Mouse (Mus musculus) neural tube, embryonic 12.5 days (tissue): ENCODE results near the gene Actr8. TPM values are rescaled to one million over a fixed set of nuclear protein-coding genes. Genes with fewer than 3 reads are reported as not detected.

ENCODE experiments used
- ATAC-seq: fragments of 200-750 bp; cut with Nextera tagmentation; 2 replicates; pipeline ENCODE4 v1.8.0; 2017; ENCODE audit warnings: low read depth, mild to moderate bottlenecking, moderate TSS enrichment, moderate library complexity; ENCODE audit not compliant: low FRiP score
- H3K27ac ChIP-seq: fragments of 300-500 bp; sonication (generic); 2 replicates; pipeline ENCODE4 v1.5.1; 2016
- H3K27me3 ChIP-seq: fragments of 300-500 bp; sonication (generic); replicated peaks from 2 replicates; pipeline ENCODE4 v1.6.1; 2016; ENCODE audit warnings: mild to moderate bottlenecking
- H3K36me3 ChIP-seq: fragments of 300-500 bp; sonication (generic); 2 replicates; pipeline ENCODE4 v1.6.1; 2016; ENCODE audit warnings: mild to moderate bottlenecking
- H3K4me1 ChIP-seq: fragments of 300-500 bp; sonication (generic); 2 replicates; pipeline ENCODE4 v1.6.1; 2016
- H3K4me2 ChIP-seq: fragments of 300-500 bp; sonication (generic); replicated peaks from 2 replicates; pipeline ENCODE4 v1.6.1; 2016; ENCODE audit warnings: mild to moderate bottlenecking
- H3K4me3 ChIP-seq: fragments of 300-500 bp; sonication (generic); 2 replicates; pipeline ENCODE4 v1.5.1; 2016
- H3K9ac ChIP-seq: fragments of 300-500 bp; sonication (generic); 2 replicates; pipeline ENCODE4 v1.6.1; 2016; ENCODE audit warnings: mild to moderate bottlenecking
- H3K9me3 ChIP-seq: fragments of 300-500 bp; sonication (generic); 2 replicates; pipeline ENCODE4 v1.6.1; 2016; ENCODE audit warnings: mild to moderate bottlenecking
- WGBS: fragments of 180-500 bp; shearing (Covaris S2); methylation state at CpG from one replicate; pipeline ENCODE4 v1.1.7; 2016; 5-methylcytosine and 5-hydroxymethylcytosine counted together
- polyA plus RNA-seq: library from polyadenylated mRNA; unstranded; fragments of >200 nt; fragmentation: Nextera tagmentation; extraction: Ambion mirVana; gene quantifications from 2 replicates; pipeline ENCODE4 v1.2.1, GENCODE M21; 2016

Gene Actr8
- polyA plus RNA-seq, 1 experiment from 2014 or later: 94.9 TPM

DNA sequence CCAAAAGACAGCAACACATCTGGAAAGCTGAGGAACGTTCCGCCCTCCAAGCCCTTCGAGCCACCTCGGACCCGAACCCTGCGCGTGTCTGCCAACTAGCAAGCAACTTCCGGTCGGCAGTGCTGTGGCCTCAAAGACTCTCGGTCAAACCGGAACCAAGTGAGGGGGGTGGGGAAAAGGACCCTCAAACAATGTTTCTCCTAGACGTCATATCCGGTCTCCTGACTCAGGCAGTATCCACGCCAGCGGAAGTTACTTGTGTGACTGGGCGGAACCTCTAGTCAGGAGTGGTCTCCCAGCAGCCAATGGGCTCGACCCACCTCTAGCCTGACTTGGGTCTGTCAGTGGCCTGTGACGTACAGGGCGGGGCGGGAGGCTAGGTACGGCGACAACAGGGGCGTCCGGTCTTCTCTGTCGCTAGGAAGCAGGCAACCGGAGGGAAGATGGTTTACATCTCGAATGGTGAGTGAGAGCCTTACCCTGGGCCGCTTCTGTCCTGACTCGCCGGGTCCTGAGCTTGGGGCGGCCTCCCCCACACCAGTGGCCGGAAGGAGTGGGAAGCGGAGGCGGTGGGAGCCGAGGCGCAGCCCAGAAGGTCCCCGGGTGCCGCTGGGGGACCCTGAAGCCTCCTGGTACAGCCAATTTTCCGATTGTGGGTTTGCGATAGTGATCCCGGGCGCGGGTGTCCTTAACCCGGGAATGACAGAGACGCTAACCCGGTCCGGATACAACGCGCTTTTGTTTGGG is 9.9 kb upstream of the Actr8 start, which contains the start of gene Selenok:
Gene Selenok (plus strand): TSS at position 234 of the 747 bp plus-strand sequence.
- peak; percentile 100 for ATAC-seq
- Histone ChIP-seq H3K27me3 (no peaks in the 10 kb centered on the region), H3K4me3 (peak within 1 kb of the TSS; percentile 84), H3K9ac (peak within 1 kb of the TSS; percentile 87), H3K4me1 (peaks cover 11% of the 10 kb centered on the region), H3K36me3 (peaks cover 29% of the 10 kb centered on the region), H3K27ac (peak within 1 kb of the TSS; percentile 75; the same call in 1 of the 2 replicates), H3K4me2 (peak within 1 kb of the TSS; percentile 68), H3K9me3 (no peaks in the 10 kb centered on the region)
- whole genome bisulfite sequencing: under 1% methylated on average over 49 of the region's 49 CpGs

DNA sequence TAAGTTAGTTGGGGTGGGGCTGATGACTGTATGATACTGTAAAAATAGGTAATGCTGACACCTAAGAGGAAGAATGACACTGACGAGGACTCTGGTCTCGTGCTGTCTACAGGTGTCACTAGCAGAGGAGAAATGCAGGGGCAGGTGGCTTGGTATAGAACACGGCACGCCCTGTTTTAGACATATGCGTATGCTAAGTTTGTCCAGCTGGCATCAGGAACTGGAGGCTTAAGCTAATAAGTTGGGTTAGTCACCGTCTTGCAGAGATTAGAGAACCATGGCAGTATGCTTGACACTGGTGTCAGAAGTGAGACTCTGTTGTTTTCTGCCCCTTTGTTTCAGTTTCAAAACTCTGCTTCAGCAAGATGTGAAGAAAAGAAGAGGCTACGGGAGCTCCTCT is 6.7 kb upstream of the Actr8 start:
- no peak for ATAC-seq
- Histone ChIP-seq H3K27ac (no peak overlapping the region), H3K4me1 (peaks cover 11% of the 10 kb centered on the region), H3K4me3 (no peak overlapping the region), H3K36me3 (peaks cover 58% of the 10 kb centered on the region), H3K27me3 (no peaks in the 10 kb centered on the region), H3K4me2 (no peak overlapping the region), H3K9ac (no peak overlapping the region), H3K9me3 (no peaks in the 10 kb centered on the region)
- WGBS: 94% methylated on average over 7 of the region's 7 CpGs

DNA sequence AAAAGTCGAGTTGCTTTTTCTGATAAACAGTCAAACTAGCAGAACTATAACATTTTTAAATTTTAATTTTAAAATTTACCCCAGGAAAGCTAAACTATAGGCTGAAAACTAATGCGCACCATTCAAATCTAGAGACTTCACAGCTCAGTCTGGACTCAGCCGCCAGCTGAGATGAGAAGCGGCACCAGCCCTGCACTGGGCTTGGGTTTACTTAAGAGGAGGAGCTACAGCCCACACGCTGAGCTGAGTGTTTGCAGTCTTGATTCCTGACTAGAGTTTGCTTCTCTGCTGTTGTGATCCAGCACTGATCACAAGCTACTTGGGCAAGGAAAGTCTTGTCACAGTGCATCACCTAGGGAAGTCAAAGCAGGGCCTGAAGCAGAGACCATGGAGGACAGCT is 6.1 kb upstream of the Actr8 start:
- Histone ChIP-seq H3K9me3 (no peaks in the 10 kb centered on the region), H3K4me1 (peaks cover 11% of the 10 kb centered on the region), H3K4me3 (no peak overlapping the region), H3K27me3 (no peaks in the 10 kb centered on the region), H3K27ac (no peak overlapping the region), H3K4me2 (no peak overlapping the region), H3K9ac (no peak overlapping the region), H3K36me3 (peaks cover 58% of the 10 kb centered on the region)
- ATAC-seq: no peak
- 90% methylated on average over 5 of the region's 5 CpGs for WGBS

DNA sequence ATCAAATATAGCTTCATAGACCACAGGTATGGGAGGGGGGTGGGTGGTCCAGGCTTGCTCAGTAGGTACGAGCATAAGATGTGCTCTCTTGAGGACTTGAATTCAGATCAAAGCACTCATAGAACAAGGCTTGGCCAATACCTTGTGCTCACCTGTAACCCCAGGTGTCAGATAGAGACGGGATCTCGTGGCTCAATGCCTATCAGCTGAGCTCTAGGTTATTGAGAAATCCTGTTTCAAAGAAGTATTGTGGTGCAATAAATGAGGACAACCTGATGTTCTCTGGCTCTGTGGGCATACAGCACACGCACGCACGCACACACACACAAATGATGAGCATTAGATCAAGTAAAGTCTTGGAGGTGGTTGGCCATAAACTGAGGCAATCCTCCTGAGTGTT is 1.2 kb upstream of the Actr8 start:
- ATAC-seq: no peak
- Histone ChIP-seq H3K4me1 (peaks cover 9% of the 10 kb centered on the region), H3K9ac (no peak overlapping the region), H3K27ac (no peak overlapping the region), H3K4me2 (no peak overlapping the region), H3K4me3 (no peak overlapping the region), H3K9me3 (0 out of 2 replicates have a peak, but pooled peaks cover 8% of the 10 kb centered on the region), H3K36me3 (peaks cover 62% of the 10 kb centered on the region), H3K27me3 (no peaks in the 10 kb centered on the region)
- 97% methylated on average over 6 of the region's 6 CpGs for WGBS

DNA sequence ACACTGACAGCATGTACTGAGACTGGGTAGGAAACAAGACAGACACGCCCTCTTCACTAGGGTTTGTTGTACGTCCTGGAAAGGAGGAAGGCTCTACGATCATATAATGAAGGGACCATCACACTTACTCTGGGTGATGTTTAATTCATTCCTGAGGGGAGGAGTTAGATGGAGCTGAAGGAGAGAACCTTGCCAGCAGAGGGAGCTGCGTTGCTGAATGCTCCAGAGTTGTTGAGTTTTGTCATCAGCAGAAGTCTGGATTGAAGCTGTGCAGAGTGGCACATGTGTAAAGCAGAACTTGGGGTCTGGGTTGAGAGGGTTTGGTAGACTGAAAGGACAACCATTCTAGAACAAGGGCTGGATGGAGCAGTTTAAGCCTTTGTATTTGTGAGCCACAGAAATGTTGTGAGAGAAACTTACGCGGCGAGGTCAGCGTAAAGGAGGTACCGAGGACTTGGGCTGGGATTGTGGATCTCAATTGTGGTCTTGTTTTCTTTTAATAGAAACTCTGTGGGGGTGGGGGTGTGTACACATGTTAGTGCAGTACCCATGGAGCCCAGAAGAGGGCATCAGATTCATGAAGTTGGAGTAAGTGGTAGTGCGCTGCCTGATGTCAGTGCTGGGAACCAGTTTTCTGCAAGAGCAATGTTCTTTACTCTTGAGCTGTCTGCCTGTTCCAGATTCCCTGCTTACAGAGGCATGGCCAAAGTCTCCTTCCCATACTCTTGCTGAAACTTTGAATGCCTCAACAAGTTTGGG is 2.5 kb downstream of the Actr8 start:
- H3K36me3 ChIP-seq: peaks cover 65% of the 10 kb centered on the region
- 97% methylated on average over 10 of the region's 10 CpGs for WGBS
- H3K27me3 ChIP-seq: no peaks in the 10 kb centered on the region
- H3K4me3 ChIP-seq: no peak overlapping the region
- peaks cover 9% of the 10 kb centered on the region for H3K4me1 ChIP-seq
- no peak overlapping the region for H3K27ac ChIP-seq
- no peak for ATAC-seq
- 0 out of 2 replicates have a peak, but pooled peaks cover 8% of the 10 kb centered on the region for H3K9me3 ChIP-seq
- no peak overlapping the region for H3K9ac ChIP-seq
- no peak overlapping the region for H3K4me2 ChIP-seq

DNA sequence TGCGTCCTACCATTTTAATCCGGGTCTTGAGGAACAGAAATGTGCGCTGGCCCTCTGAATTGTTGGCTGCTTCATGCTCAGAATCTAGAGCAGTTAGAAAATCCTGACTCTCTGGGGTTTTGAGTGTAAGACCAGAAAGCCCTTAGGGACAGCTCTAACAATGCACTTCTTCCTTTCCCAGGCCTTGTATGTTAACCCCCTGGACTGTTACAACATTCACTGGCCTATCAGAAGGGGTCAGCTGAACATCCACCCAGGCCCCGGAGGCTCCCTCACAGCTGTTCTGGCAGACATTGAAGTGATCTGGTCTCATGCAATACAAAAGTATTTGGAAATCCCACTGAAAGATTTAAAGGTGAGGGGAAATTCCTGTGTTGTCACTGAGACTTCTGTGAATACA is 8.0 kb downstream of the Actr8 start:
- no peak for ATAC-seq
- Histone ChIP-seq H3K9me3 (no peaks in the 10 kb centered on the region), H3K36me3 (peaks cover 100% of the 10 kb centered on the region), H3K4me1 (no peaks in the 10 kb centered on the region), H3K27me3 (no peaks in the 10 kb centered on the region), H3K4me3 (no peak overlapping the region), H3K27ac (no peak overlapping the region), H3K4me2 (no peak overlapping the region), H3K9ac (no peak overlapping the region)
- WGBS: 99% methylated on average over 4 of the region's 4 CpGs

DNA sequence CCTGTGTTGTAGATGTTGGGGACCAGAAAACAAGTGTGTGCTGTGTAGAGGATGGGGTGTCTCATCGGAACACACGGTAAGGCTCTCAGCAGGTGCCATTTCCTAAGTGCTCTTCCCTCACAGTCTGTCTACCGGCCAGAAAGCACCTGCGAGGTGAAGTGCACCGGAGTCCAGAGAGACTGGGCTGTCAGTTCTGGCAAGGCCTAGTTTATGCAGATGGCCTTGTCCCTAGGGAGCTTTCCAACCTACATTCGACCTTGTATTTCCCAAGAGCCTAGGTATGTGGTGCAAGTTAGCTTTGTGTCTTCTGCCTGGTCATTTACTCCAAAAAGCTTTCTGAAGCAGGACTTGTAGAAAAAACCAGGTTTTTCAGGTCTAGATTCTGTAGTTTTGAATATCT is 9.1 kb downstream of the Actr8 start:
- no peaks in the 10 kb centered on the region for H3K9me3 ChIP-seq
- WGBS: 95% methylated on average over 6 of the region's 6 CpGs
- no peak overlapping the region for H3K27ac ChIP-seq
- no peaks in the 10 kb centered on the region for H3K4me1 ChIP-seq
- no peaks in the 10 kb centered on the region for H3K27me3 ChIP-seq
- no peak overlapping the region for H3K4me3 ChIP-seq
- no peak overlapping the region for H3K4me2 ChIP-seq
- no peak for ATAC-seq
- peaks cover 100% of the 10 kb centered on the region for H3K36me3 ChIP-seq
- H3K9ac ChIP-seq: no peak overlapping the region

DNA sequence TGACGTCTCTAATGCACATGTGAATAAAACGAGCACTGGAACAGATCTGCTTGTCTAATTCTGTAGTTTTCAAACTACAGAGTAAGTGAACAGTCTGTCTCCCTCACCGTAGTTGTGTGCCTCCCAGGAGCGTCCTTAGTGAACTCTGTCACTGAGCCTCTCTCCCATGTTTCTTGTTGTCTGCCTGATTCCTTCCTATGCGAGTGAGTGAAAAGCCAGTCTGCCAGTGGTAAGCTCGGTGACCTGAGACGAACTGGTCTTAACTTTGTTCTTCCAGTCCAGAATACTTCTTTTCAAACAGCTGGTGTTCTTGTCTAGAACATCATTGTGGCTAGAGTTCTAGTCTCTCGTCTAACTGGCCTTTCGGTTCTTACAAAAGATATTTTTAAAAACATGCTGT is 9.6 kb downstream of the Actr8 start:
- no peak overlapping the region for H3K27ac ChIP-seq
- 94% methylated on average over 9 of the region's 9 CpGs for WGBS
- no peaks in the 10 kb centered on the region for H3K27me3 ChIP-seq
- ATAC-seq: no peak
- H3K4me3 ChIP-seq: no peak overlapping the region
- H3K9me3 ChIP-seq: no peaks in the 10 kb centered on the region
- H3K36me3 ChIP-seq: peaks cover 100% of the 10 kb centered on the region
- H3K4me2 ChIP-seq: no peak overlapping the region
- no peak overlapping the region for H3K9ac ChIP-seq
- no peaks in the 10 kb centered on the region for H3K4me1 ChIP-seq

DNA sequence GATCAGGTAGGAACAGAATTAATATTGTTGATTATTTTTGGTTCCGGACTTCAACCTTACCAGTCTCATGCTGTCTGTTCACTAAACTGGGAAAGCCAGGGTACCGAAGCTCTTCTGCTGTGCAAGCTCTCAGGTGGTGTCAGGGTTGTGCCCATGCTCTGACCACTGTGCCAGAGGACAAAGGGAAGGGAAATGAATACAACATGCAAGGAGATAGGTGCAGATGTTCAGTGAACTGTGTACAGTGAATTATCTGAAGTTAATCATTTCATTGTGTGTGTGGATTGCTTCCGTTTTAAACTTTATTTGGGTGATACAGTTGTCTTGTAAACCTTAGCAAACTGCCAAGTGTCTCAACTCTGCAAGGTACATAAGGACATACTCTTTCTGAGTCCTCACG is 10.2 kb downstream of the Actr8 start:
- 96% methylated on average over 4 of the region's 4 CpGs for WGBS
- H3K4me1 ChIP-seq: no peaks in the 10 kb centered on the region

DNA sequence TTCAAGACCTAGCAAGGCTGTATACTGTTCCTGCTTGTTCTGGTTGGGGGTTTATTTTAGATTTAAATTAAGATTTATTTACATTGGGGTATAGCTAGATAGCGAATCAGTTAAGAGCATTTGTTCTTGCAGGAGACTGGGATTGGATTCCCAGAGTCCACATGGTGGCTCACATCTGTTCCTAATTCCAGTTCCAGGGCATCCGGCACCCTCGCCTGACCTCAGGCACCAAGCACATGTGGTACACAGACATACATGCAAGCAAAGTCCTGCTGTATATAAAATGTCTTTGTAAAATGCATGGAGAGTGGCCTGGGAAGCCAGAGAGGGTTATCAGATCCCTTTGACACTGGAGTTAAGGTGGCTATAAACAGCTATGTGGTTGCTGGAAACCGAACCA is 16.8 kb downstream of the Actr8 start:
- H3K27ac ChIP-seq: no peak overlapping the region
- 82% methylated on average over 4 of the region's 4 CpGs for WGBS
- no peaks in the 10 kb centered on the region for H3K4me1 ChIP-seq
- ATAC-seq: no peak
- no peak overlapping the region for H3K9ac ChIP-seq
- peaks cover 76% of the 10 kb centered on the region for H3K36me3 ChIP-seq
- H3K9me3 ChIP-seq: no peaks in the 10 kb centered on the region
- no peak overlapping the region for H3K4me2 ChIP-seq
- no peak overlapping the region for H3K4me3 ChIP-seq
- no peaks in the 10 kb centered on the region for H3K27me3 ChIP-seq

More for the DNA sequence above, 10.2 kb downstream of the Actr8 start:
- no peak overlapping the region for H3K4me2 ChIP-seq
- no peaks in the 10 kb centered on the region for H3K27me3 ChIP-seq
- H3K27ac ChIP-seq: no peak overlapping the region
- peaks cover 100% of the 10 kb centered on the region for H3K36me3 ChIP-seq
- no peak overlapping the region for H3K4me3 ChIP-seq
- H3K9me3 ChIP-seq: no peaks in the 10 kb centered on the region
- no peak overlapping the region for H3K9ac ChIP-seq
- ATAC-seq: no peak

DNA sequence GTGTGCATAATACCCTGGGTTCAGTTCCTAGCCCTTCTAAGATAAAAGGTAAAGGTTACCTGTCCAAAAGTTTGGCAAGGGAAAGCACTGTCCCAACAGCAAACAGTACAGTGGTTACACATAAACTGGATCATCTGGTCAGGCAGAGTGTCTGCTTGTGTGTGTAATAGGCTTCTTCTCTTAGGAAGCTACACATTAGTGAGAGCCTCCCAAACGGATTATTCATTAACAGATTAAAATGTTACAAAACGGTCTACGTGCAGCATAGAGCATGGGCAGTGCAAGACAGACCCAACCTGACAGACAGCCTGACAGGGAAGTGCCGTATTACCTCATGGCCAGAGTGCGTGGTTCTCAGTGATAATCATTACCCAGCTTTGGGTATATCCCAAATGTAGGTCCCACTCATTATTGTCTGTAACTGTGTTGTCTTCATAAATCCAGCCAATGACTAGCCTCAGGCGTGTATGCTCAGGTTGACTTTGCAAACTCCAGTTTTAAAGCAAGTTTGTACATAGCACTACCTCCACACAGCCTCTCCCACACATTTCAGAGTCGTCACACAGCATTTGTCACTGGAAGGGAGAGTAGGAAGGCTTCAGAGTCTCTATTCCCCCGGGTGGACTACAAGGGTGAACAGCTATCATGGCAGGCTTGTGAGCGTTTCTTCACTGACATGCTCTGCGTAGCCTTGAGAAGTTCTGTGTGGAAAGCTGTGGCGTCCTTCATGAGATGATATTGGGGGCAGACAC is 18.0 kb downstream of the Actr8 start:
- peaks cover 64% of the 10 kb centered on the region for H3K36me3 ChIP-seq

DNA sequence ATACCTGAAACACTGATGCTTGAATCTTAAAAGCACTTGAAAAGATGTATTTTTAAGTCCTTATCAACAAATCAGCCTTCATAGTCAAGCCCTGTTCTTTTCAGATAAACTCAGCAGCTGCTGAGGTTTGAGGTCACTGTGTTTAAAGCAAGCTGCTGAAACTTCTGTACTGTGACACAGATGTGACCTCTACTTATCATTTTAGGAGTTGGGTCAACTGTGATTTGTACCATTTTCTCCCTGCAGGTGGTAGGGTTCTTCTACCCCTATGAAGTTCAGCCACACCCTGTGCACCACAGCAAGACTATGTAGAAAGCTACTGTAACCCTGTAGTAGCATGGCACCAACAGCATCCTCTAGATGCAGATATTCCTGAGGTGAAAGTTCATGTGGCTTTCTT is 19.2 kb downstream of the Actr8 start:
- Histone ChIP-seq H3K4me2 (no peak overlapping the region), H3K27me3 (no peaks in the 10 kb centered on the region), H3K27ac (no peak overlapping the region), H3K9ac (no peak overlapping the region), H3K4me1 (no peaks in the 10 kb centered on the region), H3K4me3 (no peak overlapping the region), H3K36me3 (peaks cover 53% of the 10 kb centered on the region), H3K9me3 (no peaks in the 10 kb centered on the region)
- no peak for ATAC-seq

More for the DNA sequence above, 18.0 kb downstream of the Actr8 start:
- Histone ChIP-seq H3K4me1 (no peaks in the 10 kb centered on the region), H3K9me3 (no peaks in the 10 kb centered on the region), H3K4me3 (no peak overlapping the region), H3K27ac (no peak overlapping the region), H3K9ac (no peak overlapping the region), H3K4me2 (no peak overlapping the region), H3K27me3 (no peaks in the 10 kb centered on the region)
- no peak for ATAC-seq
- 92% methylated on average over 11 of the region's 11 CpGs for WGBS
